Mouse (Mus musculus): ENCODE data around the gene Tmc6. TPM values are rescaled to one million over a fixed set of nuclear protein-coding genes. Genes with fewer than 3 reads are reported as not detected.

Tmc6 gene
- total RNA-seq, 2 experiments from 2014 or later, result 35.5 to 53.2 TPM

- no peak for DNase-seq
Observed at GRCm38 (mm10) chr11:117755891-117756290, 26.1 kb downstream of the Tmc6 start.

- no peak for DNase-seq
Observed at GRCm38 (mm10) chr11:117751544-117751943, 30.5 kb downstream of the Tmc6 start.

- DNase-seq, result no peak
Observed at GRCm38 (mm10) chr11:117749414-117749813, 32.6 kb downstream of the Tmc6 start.

- no peak for DNase-seq
Observed at GRCm38 (mm10) chr11:117748628-117749027, 33.4 kb downstream of the Tmc6 start.

- no peak for DNase-seq
Observed at GRCm38 (mm10) chr11:117743454-117744030, 38.5 kb downstream of the Tmc6 start.

- DNase-seq, result no peak
Observed at GRCm38 (mm10) chr11:117742715-117743114, 39.3 kb downstream of the Tmc6 start.

GRCm38 (mm10) chr11:117742243-117742642, 39.8 kb downstream of the Tmc6 start:
- DNase-seq, result no peak

- no peak for DNase-seq
Observed at GRCm38 (mm10) chr11:117741128-117741527, 40.9 kb downstream of the Tmc6 start.

GRCm38 (mm10) chr11:117738123-117738522, 43.9 kb downstream of the Tmc6 start:
- no peak for DNase-seq

GRCm38 (mm10) chr11:117736037-117736689, 45.8 kb downstream of the Tmc6 start:
- DNase-seq, result no peak

GRCm38 (mm10) chr11:117731470-117731869, 50.5 kb downstream of the Tmc6 start:
- peak; percentile 49 for DNase-seq

GRCm38 (mm10) chr11:117730490-117730838, 51.5 kb downstream of the Tmc6 start:
- peak; percentile 32 for DNase-seq

- DNase-seq, result no peak
Observed at GRCm38 (mm10) chr11:117729798-117730489, 52.1 kb downstream of the Tmc6 start.

GRCm38 (mm10) chr11:117729341-117729740, 52.7 kb downstream of the Tmc6 start:
- DNase-seq, result no peak

GRCm38 (mm10) chr11:117728841-117729240, 53.2 kb downstream of the Tmc6 start:
- no peak for DNase-seq

- no peak for DNase-seq
Observed at GRCm38 (mm10) chr11:117728245-117728644, 53.8 kb downstream of the Tmc6 start.

GRCm38 (mm10) chr11:117727031-117727430, 55.0 kb downstream of the Tmc6 start:
- DNase-seq, result no peak

GRCm38 (mm10) chr11:117724604-117725301, 57.2 kb downstream of the Tmc6 start:
- peak; percentile 44 for DNase-seq

GRCm38 (mm10) chr11:117718838-117719237, 63.2 kb downstream of the Tmc6 start:
- no peak for DNase-seq
